Mouse (Mus musculus) intestine, embryonic 16.5 days (tissue): Measurements from ENCODE around the gene Gm3233. TPM values are rescaled to one million over a fixed set of nuclear protein-coding genes. Genes with fewer than 3 reads are reported as not detected.
"Not testable (repeated sequence)": the region's sequence is repeated elsewhere in the genome, so short reads cannot be mapped to it uniquely, and the experiment has no call there.

ENCODE experiments used
- ATAC-seq: fragments of 200-750 bp; cut with Nextera tagmentation; 2 replicates; pipeline ENCODE4 v1.8.0; 2017; ENCODE audit warnings: moderate TSS enrichment, moderate library complexity
- H3K27ac ChIP-seq: fragments of 300-500 bp; sonication (generic); 2 replicates; pipeline ENCODE4 v1.5.1; 2014; ENCODE audit warnings: mild to moderate bottlenecking, low read length
- H3K27me3 ChIP-seq: fragments of 300-500 bp; sonication (generic); replicated peaks from 2 replicates; pipeline ENCODE4 v1.6.1; 2014; ENCODE audit warnings: low read length, control low read depth, mixed read lengths; ENCODE audit not compliant: control insufficient read depth, insufficient read depth
- H3K36me3 ChIP-seq: fragments of 300-500 bp; sonication (generic); 2 replicates; pipeline ENCODE4 v1.6.1; 2014; ENCODE audit warnings: low read length, control low read depth; ENCODE audit not compliant: control insufficient read depth, insufficient read depth
- H3K4me1 ChIP-seq: fragments of 300-500 bp; sonication (generic); 2 replicates; pipeline ENCODE4 v1.6.1; 2014; ENCODE audit warnings: low read length, control low read depth, mixed read lengths; ENCODE audit not compliant: control insufficient read depth, insufficient read depth
- H3K4me2 ChIP-seq: fragments of 300-500 bp; sonication (generic); 2 replicates; pipeline ENCODE4 v1.6.1; 2014; ENCODE audit warnings: low read depth, low read length, control low read depth
- H3K4me3 ChIP-seq: fragments of 300-500 bp; sonication (generic); 2 replicates; pipeline ENCODE4 v1.5.1; 2014; ENCODE audit warnings: mild to moderate bottlenecking, low read length
- H3K9ac ChIP-seq: fragments of 300-500 bp; sonication (generic); 2 replicates; pipeline ENCODE4 v1.6.1; 2014; ENCODE audit warnings: low read depth, low read length
- H3K9me3 ChIP-seq: fragments of 300-500 bp; sonication (generic); 2 replicates; pipeline ENCODE4 v1.6.1; 2016; ENCODE audit warnings: low read length, control low read depth; ENCODE audit not compliant: control insufficient read depth
- WGBS: fragments of 180-500 bp; shearing (Covaris S2); extraction: QIAGEN DNeasy Blood & Tissue Kit; methylation state at CpG from one replicate; pipeline ENCODE4 v1.1.7; 2014; 5-methylcytosine and 5-hydroxymethylcytosine counted together
- polyA plus RNA-seq: library from polyadenylated mRNA; unstranded; fragments of >200 nt; fragmentation: Nextera tagmentation; extraction: Ambion mirVana; gene quantifications from 2 replicates; pipeline ENCODE4 v1.2.1, GENCODE M21; 2015

The Gm3233 gene
- polyA plus RNA-seq = not detected in 2 replicates

GRCm38 (mm10) chr10:77759582-77759981 lies at the start of gene Gm3233:
Gm3233 (minus strand) TSS chr10:77759682.
- H3K4me3 ChIP-seq, H3K9me3 ChIP-seq, H3K27ac ChIP-seq, H3K9ac ChIP-seq, H3K36me3 ChIP-seq, H3K27me3 ChIP-seq, H3K4me2 ChIP-seq, H3K4me1 ChIP-seq, ATAC-seq: not testable (repeated sequence)
- WGBS = no CpG with 5 or more reads among the region's 1 CpGs

GRCm38 (mm10) chr10:77804095-77804494 lies 44.6 kb upstream of the Gm3233 start:
- no peaks in the 10 kb centered on the region for H3K9me3 ChIP-seq
- H3K36me3 ChIP-seq = no peaks in the 10 kb centered on the region
- H3K9ac ChIP-seq = no peak overlapping the region
- no peak overlapping the region for H3K27ac ChIP-seq
- no peak overlapping the region for H3K4me3 ChIP-seq
- WGBS = 48% methylated on average over 3 of the region's 3 CpGs
- no peaks in the 10 kb centered on the region for H3K27me3 ChIP-seq
- no peaks in the 10 kb centered on the region for H3K4me1 ChIP-seq
- H3K4me2 ChIP-seq = no peak overlapping the region
- ATAC-seq = no peak

DNA sequence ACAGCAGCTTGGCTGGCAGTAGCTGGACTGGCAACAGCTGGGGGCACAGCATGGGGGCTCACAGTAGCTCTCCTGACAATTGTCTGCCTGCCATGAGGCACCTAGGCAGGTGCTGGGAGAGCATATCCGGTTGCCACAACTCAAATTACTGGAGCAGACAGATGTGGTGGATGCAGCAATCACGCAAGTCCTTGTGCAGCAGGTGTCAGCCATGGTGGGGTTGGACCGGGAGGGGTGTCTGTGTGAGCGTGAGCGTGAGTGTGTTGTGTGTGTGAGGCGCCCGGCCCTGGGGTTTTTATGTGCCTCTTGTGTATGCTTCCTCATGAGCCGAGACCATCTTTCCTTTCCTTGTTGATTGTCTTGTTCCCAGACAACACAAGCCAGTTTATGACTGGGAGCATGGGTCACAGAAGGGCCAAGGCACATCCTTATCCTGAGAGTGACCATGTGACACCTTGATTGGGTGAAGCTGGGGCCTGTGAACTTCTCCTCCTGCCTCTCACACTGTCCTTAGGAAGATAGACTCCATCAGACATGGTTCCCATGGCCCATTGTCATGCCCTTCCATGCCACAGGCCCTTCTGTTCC lies 39.5 kb upstream of the Gm3233 start, which contains the start of gene Gm19668:
Gene Gm19668 (minus strand): TSS at position 213 of the 588 bp plus-strand sequence.
- Histone ChIP-seq H3K36me3 (no peaks in the 10 kb centered on the region), H3K27me3 (no peaks in the 10 kb centered on the region), H3K9me3 (no peaks in the 10 kb centered on the region), H3K4me3 (no peak within 1 kb of the TSS), H3K27ac (no peak within 1 kb of the TSS), H3K4me1 (no peaks in the 10 kb centered on the region), H3K4me2 (no peak within 1 kb of the TSS), H3K9ac (no peak within 1 kb of the TSS)
- 41% methylated on average over 8 of the region's 8 CpGs for WGBS
- ATAC-seq = peak; percentile 42; the same call in 1 of the 2 replicates

DNA sequence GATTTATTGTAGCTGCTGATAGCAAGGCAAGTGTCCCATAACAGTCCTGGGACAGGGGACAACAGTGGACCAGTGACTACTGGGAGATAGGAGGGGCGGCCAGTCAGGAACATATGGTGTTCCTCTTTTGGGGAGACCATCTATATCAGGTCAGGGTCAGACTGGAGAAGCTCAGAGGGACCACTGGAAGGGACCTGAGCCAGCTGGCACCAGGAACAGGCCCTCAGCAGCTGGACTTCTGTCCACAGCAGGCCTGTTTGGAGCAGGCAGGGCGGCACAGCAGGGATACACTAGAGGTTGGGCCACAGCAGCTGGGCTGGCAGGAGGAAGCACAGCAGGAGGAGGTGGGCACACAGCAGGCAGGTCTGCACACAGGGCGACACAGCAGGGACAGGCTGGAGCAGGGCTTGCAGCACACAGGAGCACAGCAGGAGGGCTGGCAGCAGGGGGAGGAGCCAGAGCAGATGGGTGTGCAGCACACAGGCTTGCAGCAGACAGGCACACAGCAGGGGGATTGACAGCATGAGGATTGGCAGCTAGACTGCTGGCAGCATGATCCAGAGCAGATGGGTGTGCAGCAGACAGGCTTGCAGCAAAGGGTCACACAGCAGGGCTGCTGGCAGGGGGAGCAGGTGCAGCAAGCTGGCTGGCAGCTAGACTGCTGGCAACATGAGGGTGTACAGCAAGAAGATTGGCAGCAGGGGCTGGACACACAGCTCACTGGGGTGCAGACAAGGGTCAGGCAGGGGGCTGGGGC lies 38.9 kb upstream of the Gm3233 start:
- H3K27ac ChIP-seq, H3K4me3 ChIP-seq, H3K4me2 ChIP-seq, H3K4me1 ChIP-seq, H3K9ac ChIP-seq, H3K9me3 ChIP-seq, H3K27me3 ChIP-seq, H3K36me3 ChIP-seq, ATAC-seq: not testable (repeated sequence)
- WGBS = 36% methylated on average over 3 of the region's 3 CpGs

DNA sequence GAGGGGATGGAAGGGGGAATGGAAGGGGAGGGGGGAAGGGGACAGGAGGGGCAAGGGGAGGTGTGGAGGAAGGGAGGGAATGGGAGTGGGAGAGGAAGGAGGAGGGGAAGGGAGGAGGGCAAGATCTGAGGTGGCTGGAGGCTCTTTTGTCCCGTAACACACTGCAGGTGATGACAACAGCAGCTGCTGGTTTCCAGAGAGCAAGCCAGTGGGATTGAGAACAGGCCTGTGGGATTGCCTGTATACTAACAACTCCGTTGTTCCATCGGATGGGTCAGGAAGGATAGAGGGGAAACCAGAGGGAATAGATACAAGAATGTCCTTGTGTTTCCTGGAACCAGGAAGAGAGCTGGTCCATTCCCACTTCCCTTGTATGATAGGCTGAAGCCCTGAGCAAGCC lies 38.2 kb upstream of the Gm3233 start:
- H3K9ac ChIP-seq = no peak overlapping the region
- H3K36me3 ChIP-seq = no peaks in the 10 kb centered on the region
- no peaks in the 10 kb centered on the region for H3K4me1 ChIP-seq
- ATAC-seq = no peak
- no peak overlapping the region for H3K27ac ChIP-seq
- H3K9me3 ChIP-seq = no peaks in the 10 kb centered on the region
- no peak overlapping the region for H3K4me3 ChIP-seq
- 33% methylated on average over 3 of the region's 3 CpGs for WGBS
- no peaks in the 10 kb centered on the region for H3K27me3 ChIP-seq
- no peak overlapping the region for H3K4me2 ChIP-seq

DNA sequence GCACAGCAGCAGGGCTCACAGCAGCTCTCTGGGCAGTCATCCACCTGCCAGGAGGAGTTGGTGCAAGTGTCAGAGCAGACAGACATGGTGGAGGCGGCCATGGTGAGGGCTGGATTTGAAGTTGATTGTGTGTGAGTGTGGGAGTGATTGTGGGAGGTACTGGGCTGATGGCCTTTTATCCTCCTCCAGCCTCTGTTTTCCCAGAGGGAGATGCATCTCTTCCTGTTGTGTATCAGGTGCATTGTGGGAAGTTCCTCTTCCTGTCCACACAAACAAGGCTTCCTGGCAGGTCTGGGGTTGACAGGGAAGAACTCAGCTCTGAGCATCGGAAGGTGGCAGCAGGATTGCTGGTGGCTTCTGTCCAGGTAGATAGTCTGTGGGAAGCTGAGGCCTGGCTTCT lies 35.5 kb upstream of the Gm3233 start, which contains the start of gene Gm9639:
Gene Gm9639 (minus strand): TSS at position 101 of the 400 bp plus-strand sequence.
- 55% methylated on average over 2 of the region's 2 CpGs for WGBS

GRCm38 (mm10) chr10:77788621-77789020 lies 29.1 kb upstream of the Gm3233 start:
- 74% methylated on average over 2 of the region's 2 CpGs for WGBS
- Histone ChIP-seq H3K27me3 (no peaks in the 10 kb centered on the region), H3K4me3 (no peak overlapping the region), H3K4me2 (no peak overlapping the region), H3K4me1 (no peaks in the 10 kb centered on the region), H3K36me3 (no peaks in the 10 kb centered on the region), H3K9ac (no peak overlapping the region), H3K27ac (no peak overlapping the region), H3K9me3 (no peaks in the 10 kb centered on the region)
- ATAC-seq = no peak

More for the DNA sequence above, 35.5 kb upstream of the Gm3233 start, which contains the start of gene Gm9639:
- H3K4me3 ChIP-seq = no peak within 1 kb of the TSS
- no peaks in the 10 kb centered on the region for H3K9me3 ChIP-seq
- H3K27ac ChIP-seq = no peak within 1 kb of the TSS
- H3K9ac ChIP-seq = no peak within 1 kb of the TSS
- no peaks in the 10 kb centered on the region for H3K4me1 ChIP-seq
- H3K36me3 ChIP-seq = no peaks in the 10 kb centered on the region
- H3K4me2 ChIP-seq = no peak within 1 kb of the TSS
- ATAC-seq = no peak
- no peaks in the 10 kb centered on the region for H3K27me3 ChIP-seq

GRCm38 (mm10) chr10:77787876-77788275 lies 28.4 kb upstream of the Gm3233 start, which contains the start of gene Gm7137:
Gm7137 (minus strand) TSS chr10:77788200.
- H3K27ac ChIP-seq, H3K4me2 ChIP-seq, H3K4me1 ChIP-seq, ATAC-seq, H3K4me3 ChIP-seq, H3K9me3 ChIP-seq, H3K9ac ChIP-seq, H3K36me3 ChIP-seq, H3K27me3 ChIP-seq: not testable (repeated sequence)
- 78% methylated on average over 1 of the region's 1 CpGs for WGBS

- H3K4me3 ChIP-seq, ATAC-seq, H3K36me3 ChIP-seq, H3K27me3 ChIP-seq, H3K9me3 ChIP-seq, H3K9ac ChIP-seq, H3K4me2 ChIP-seq, H3K4me1 ChIP-seq, H3K27ac ChIP-seq: not testable (repeated sequence)
- WGBS = 94% methylated on average over 1 of the region's 3 CpGs
These were observed 23.9 kb upstream of the Gm3233 start for GRCm38 (mm10) chr10:77783396-77783795.
